Mouse (Mus musculus): ENCODE results near the gene Ugt1a6b.
"Not testable (repeated sequence)": the region's sequence is repeated elsewhere in the genome, so short reads cannot be mapped to it uniquely, and the experiment has no call there.

DNA sequence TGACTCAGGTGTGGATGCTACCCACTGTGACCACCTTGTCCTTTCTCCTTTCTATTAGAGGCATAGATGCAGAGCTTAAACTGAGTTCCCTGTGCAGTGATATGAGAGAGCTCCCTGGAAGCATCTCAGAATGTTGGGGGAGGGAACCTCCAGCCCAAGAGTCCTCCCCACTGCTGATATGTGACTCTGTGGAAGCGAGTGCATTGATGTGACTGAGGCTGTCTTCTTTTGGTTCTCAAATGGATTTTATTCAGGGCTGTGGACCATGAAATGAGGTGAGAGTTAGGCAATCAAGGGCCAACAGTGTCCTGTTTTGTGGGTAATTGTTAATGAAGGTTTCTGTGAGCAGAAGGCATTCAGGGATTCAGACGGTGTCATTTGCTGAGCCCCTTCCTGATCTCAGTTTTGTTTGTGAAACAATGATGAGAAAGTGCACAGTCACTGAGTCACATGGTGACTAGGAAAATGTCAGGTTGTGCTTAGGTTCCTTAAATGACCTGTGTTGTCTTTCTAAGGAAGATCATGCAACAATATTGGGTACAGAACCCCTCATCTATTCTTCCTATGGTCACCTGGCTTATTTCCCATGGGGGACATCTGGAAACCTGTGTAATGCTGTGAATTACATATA is 36.5 kb upstream of the Ugt1a6b start:
- TF ChIP-seq CTCF (IDR thresholded peaks at IDR 0.05; ENCODE audit: insufficient read depth, low read length); POLR2A (IDR thresholded peaks at IDR 0.05; ENCODE audit: borderline replicate concordance, extremely low read depth, low read depth, low read length): not testable (repeated sequence)
